9 mouse cellular contexts compared by ENCODE assay signal in genomic region chr4:62675394-62675793, GRCm38 (mm10).
DNase-seq lines count a peak whose midpoint lies in the region; ATAC-seq and TF ChIP-seq lines count a peak whose summit lies in the region.
"Had no signal": no experiment of that assay in that cellular context is flagged by ENCODE, and none has a peak within 500 bp of the region (broad histone marks: within the 10 kb centered on the region; RNA-seq: fewer than 3 reads in every experiment).

No protein-coding gene starts in this region.

- H3K9me3 ChIP-seq in heart, embryonic 14.5 days (ENCODE audit: control insufficient read depth, low read length), result no peaks in the 10 kb centered on the region
- H3K9me3 ChIP-seq in embryonic facial prominence, embryonic 12.5 days, result no peaks in the 10 kb centered on the region
- H3K9me3 ChIP-seq in hindbrain, embryonic 14.5 days (ENCODE audit: control insufficient read depth, low read length), result no peaks in the 10 kb centered on the region
- no peaks in the 10 kb centered on the region for H3K9me3 ChIP-seq in midbrain, embryonic 15.5 days

- H3K27me3 ChIP-seq in heart, embryonic 14.5 days (ENCODE audit: control insufficient read depth, insufficient read depth, low read length), result peaks cover 39% of the 10 kb centered on the region
- no peaks in the 10 kb centered on the region for H3K27me3 ChIP-seq in embryonic facial prominence, embryonic 12.5 days
- H3K27me3 ChIP-seq in hindbrain, embryonic 14.5 days (ENCODE audit: control insufficient read depth, insufficient read depth, low read length), result no peaks in the 10 kb centered on the region
- no peaks in the 10 kb centered on the region for H3K27me3 ChIP-seq in midbrain, embryonic 15.5 days (replicated peaks)

- peaks cover 17 to 37% of the 10 kb centered on the region in 2 experiments for H3K4me1 ChIP-seq in heart, embryonic 14.5 days (ENCODE audit: control insufficient read depth in 2 of 2, insufficient read depth in 2 of 2, low read length in 2 of 2)
- H3K4me1 ChIP-seq in embryonic facial prominence, embryonic 12.5 days, result peaks cover 38% of the 10 kb centered on the region
- peaks cover 41% of the 10 kb centered on the region for H3K4me1 ChIP-seq in hindbrain, embryonic 14.5 days (replicated peaks; ENCODE audit: control insufficient read depth, insufficient read depth, low read length)
- peaks cover 54% of the 10 kb centered on the region for H3K4me1 ChIP-seq in midbrain, embryonic 15.5 days

- intact Hi-C loops in left cerebral cortex, adult 2 months (cut with DNase I), result no loop called here

- peak overlapping the region; percentile 75 for H3K9ac ChIP-seq in heart, embryonic 14.5 days (ENCODE audit: low read length)
- peak overlapping the region; percentile 73 for H3K9ac ChIP-seq in embryonic facial prominence, embryonic 12.5 days
- H3K9ac ChIP-seq in hindbrain, embryonic 14.5 days, result peak overlapping the region; percentile 85
- peak overlapping the region; percentile 80 for H3K9ac ChIP-seq in midbrain, embryonic 15.5 days

- no peak for TF ChIP-seq CTCF in left cerebral cortex, adult 2 months (IDR thresholded peaks at IDR 0.05)

- peak overlapping the region; percentile 44 to 56; a peak in 3 of 4 replicates for H3K4me3 ChIP-seq in heart, embryonic 14.5 days (ENCODE audit: control insufficient read depth in 1 of 2, insufficient read depth in 1 of 2, low read depth in 1 of 2, low read length in 2 of 2)
- peak overlapping the region; percentile 56 for H3K4me3 ChIP-seq in embryonic facial prominence, embryonic 12.5 days
- peak overlapping the region; percentile 64 for H3K4me3 ChIP-seq in hindbrain, embryonic 14.5 days (replicated peaks; ENCODE audit: low read length)
- H3K4me3 ChIP-seq in midbrain, embryonic 15.5 days, result peak overlapping the region; percentile 69
- no peak overlapping the region for H3K4me3 ChIP-seq in left cerebral cortex, adult 2 months

- 74% methylated on average over 2 of the region's 2 CpGs for WGBS in heart, embryonic 14.5 days
- 74% methylated on average over 2 of the region's 2 CpGs for WGBS in embryonic facial prominence, embryonic 12.5 days
- 72% methylated on average over 2 of the region's 2 CpGs for WGBS in hindbrain, embryonic 14.5 days
- WGBS in midbrain, embryonic 15.5 days, result 74% methylated on average over 2 of the region's 2 CpGs

- peaks cover 29% of the 10 kb centered on the region; the same call in 1 of the 2 replicates for H3K36me3 ChIP-seq in heart, embryonic 14.5 days (ENCODE audit: control insufficient read depth, insufficient read depth, low read length)
- no peaks in the 10 kb centered on the region; the same call in 1 of the 2 replicates for H3K36me3 ChIP-seq in embryonic facial prominence, embryonic 12.5 days
- no peaks in the 10 kb centered on the region for H3K36me3 ChIP-seq in hindbrain, embryonic 14.5 days (replicated peaks; ENCODE audit: control insufficient read depth, insufficient read depth)
- no peaks in the 10 kb centered on the region for H3K36me3 ChIP-seq in midbrain, embryonic 15.5 days (replicated peaks)

- H3K27ac ChIP-seq in heart, embryonic 14.5 days (replicated peaks in 1 of 2; ENCODE audit: control insufficient read depth in 1 of 2, insufficient read depth in 1 of 2, low read depth in 2 of 2, low read length in 2 of 2), result no peak overlapping the region
- H3K27ac ChIP-seq in embryonic facial prominence, embryonic 12.5 days, result no peak overlapping the region
- no peak overlapping the region for H3K27ac ChIP-seq in hindbrain, embryonic 14.5 days
- H3K27ac ChIP-seq in midbrain, embryonic 15.5 days, result 0 out of 2 replicates have a peak overlapping the region, but pooled peaks have one; percentile 72
- no peak overlapping the region for H3K27ac ChIP-seq in left cerebral cortex, adult 2 months

- peak overlapping the region; percentile 71 for H3K4me2 ChIP-seq in heart, embryonic 14.5 days (ENCODE audit: low read length)
- H3K4me2 ChIP-seq in embryonic facial prominence, embryonic 12.5 days (replicated peaks), result peak overlapping the region; percentile 68
- H3K4me2 ChIP-seq in hindbrain, embryonic 14.5 days (replicated peaks), result peak overlapping the region; percentile 65
- H3K4me2 ChIP-seq in midbrain, embryonic 15.5 days, result peak overlapping the region; percentile 66

- DNase-seq in heart, adult 8-10 months (ENCODE audit: low spot score), result no peak
- no peak for DNase-seq in hindbrain, embryonic 14.5 days (ENCODE audit: low spot score)
- no peak for DNase-seq in urinary bladder, adult 2 months (ENCODE audit: low spot score)
- no peak for DNase-seq in left cerebral cortex, adult 2 months (ENCODE audit: extremely low spot score in 1 of 2, low spot score in 2 of 2)
- no peak for DNase-seq in adrenal gland, adult 8-10 months
- DNase-seq: left cerebral cortex, postnatal 4 days had no signal

- ATAC-seq in heart, embryonic 14.5 days (ENCODE audit: insufficient number of reproducible peaks, insufficient read depth, low FRiP score, low read depth), result no peak
- no peak for ATAC-seq in embryonic facial prominence, embryonic 12.5 days (ENCODE audit: insufficient number of reproducible peaks, insufficient read depth, low FRiP score, low TSS enrichment)
- ATAC-seq in hindbrain, embryonic 14.5 days (ENCODE audit: low FRiP score), result no peak
- ATAC-seq in midbrain, embryonic 15.5 days (replicated peaks), result no peak
